Mouse (Mus musculus) limb, embryonic 11.5 days (tissue): Measurements from ENCODE around the gene Ptpn14. TPM values are rescaled to one million over a fixed set of nuclear protein-coding genes. Genes with fewer than 3 reads are reported as not detected.

Experiments
- ATAC-seq: fragments of 200-750 bp; cut with Nextera tagmentation; 2 replicates; pipeline ENCODE4 v1.8.0; 2017; ENCODE audit warnings: low read depth; ENCODE audit not compliant: insufficient number of reproducible peaks, low FRiP score, low TSS enrichment
- DNase-seq: peaks from one replicate; pipeline ENCODE4 v3.0.0-alpha.2; 2015; ENCODE audit warnings: low spot score
- H3K27ac ChIP-seq: fragments of 300-500 bp; sonication (generic); replicated peaks from 2 replicates; pipeline ENCODE4 v1.5.1; 2014; ENCODE audit warnings: low read depth, mild to moderate bottlenecking, low read length
- H3K27me3 ChIP-seq: fragments of 300-500 bp; sonication (generic); 2 replicates; pipeline ENCODE4 v1.6.1; 2014; ENCODE audit warnings: mild to moderate bottlenecking, low read length, mixed read lengths; ENCODE audit not compliant: control insufficient read depth, insufficient read depth
- H3K36me3 ChIP-seq: fragments of 300-500 bp; sonication (generic); 2 replicates; pipeline ENCODE4 v1.6.1; 2014; ENCODE audit warnings: mild to moderate bottlenecking, low read length, moderate library complexity, mixed read lengths; ENCODE audit not compliant: control insufficient read depth, insufficient read depth
- H3K4me1 ChIP-seq: fragments of 300-500 bp; sonication (generic); 2 replicates; pipeline ENCODE4 v1.6.1; 2014; ENCODE audit warnings: low read length, mixed read lengths; ENCODE audit not compliant: control insufficient read depth, insufficient read depth
- H3K4me2 ChIP-seq: fragments of 300-500 bp; sonication (generic); 2 replicates; pipeline ENCODE4 v1.6.1; 2014; ENCODE audit warnings: low read depth, mild to moderate bottlenecking, moderate library complexity; ENCODE audit not compliant: severe bottlenecking
- H3K4me3 ChIP-seq: fragments of 300-500 bp; sonication (generic); 2 replicates; pipeline ENCODE4 v1.5.1; 2014; ENCODE audit warnings: low read depth, low read length
- H3K9ac ChIP-seq: fragments of 300-500 bp; sonication (generic); 2 replicates; pipeline ENCODE4 v1.6.1; 2014; ENCODE audit warnings: mild to moderate bottlenecking, low read length
- H3K9me3 ChIP-seq: fragments of 300-500 bp; sonication (generic); 2 replicates; pipeline ENCODE4 v1.6.1; 2016; ENCODE audit warnings: low read length; ENCODE audit not compliant: control insufficient read depth
- WGBS: fragments of 180-500 bp; shearing (Covaris S2); extraction: QIAGEN DNeasy Blood & Tissue Kit; methylation state at CpG from one replicate; pipeline ENCODE4 v1.1.7; 2014; 5-methylcytosine and 5-hydroxymethylcytosine counted together
- polyA plus RNA-seq: library from polyadenylated mRNA; unstranded; fragments of >200 nt; fragmentation: Nextera tagmentation; extraction: Ambion mirVana; gene quantifications from 2 replicates; pipeline ENCODE4 v1.2.1, GENCODE M21; 2014

Gene Ptpn14
- polyA plus RNA-seq, 1 experiment from 2014 or later: 8.8 TPM

DNA sequence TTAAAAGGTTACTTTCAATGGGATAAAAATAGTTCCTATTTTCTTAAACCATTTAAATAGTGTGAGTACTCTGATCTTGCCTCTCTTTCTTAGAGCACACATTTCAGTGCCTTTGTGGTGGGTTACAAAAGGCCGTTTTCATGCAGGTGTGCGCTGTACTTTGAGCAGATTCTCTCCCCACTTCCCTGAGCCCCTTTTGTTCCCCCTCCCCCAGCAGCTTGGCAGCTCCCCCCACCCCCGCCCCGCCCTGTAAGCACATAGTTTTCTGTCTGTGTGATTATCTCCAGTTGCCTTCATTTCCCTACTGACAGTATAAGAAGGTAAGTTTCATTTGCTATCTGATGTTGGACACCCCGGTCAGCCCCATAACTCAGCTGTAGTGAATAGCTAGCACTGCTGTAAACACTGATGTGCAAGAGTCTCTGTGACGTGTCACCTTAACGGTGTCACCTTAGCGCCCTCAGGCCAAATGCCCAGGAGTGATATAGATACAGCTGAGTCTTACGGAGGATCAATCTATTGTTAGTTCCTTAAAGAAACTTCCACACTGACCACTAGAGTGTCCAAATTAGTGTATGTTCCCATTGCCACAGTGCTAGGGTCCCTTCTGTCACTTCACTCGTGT is 53.8 kb downstream of the Ptpn14 start:
- H3K27ac ChIP-seq: no peak overlapping the region
- H3K9me3 ChIP-seq: no peaks in the 10 kb centered on the region
- H3K36me3 ChIP-seq: no peaks in the 10 kb centered on the region
- 76% methylated on average over 10 of the region's 10 CpGs for WGBS
- DNase-seq (no peak), ATAC-seq (no peak)
- peaks cover 4% of the 10 kb centered on the region for H3K4me1 ChIP-seq
- H3K4me2 ChIP-seq: no peak overlapping the region
- no peak overlapping the region for H3K9ac ChIP-seq
- no peak overlapping the region for H3K4me3 ChIP-seq
- no peaks in the 10 kb centered on the region for H3K27me3 ChIP-seq

DNA sequence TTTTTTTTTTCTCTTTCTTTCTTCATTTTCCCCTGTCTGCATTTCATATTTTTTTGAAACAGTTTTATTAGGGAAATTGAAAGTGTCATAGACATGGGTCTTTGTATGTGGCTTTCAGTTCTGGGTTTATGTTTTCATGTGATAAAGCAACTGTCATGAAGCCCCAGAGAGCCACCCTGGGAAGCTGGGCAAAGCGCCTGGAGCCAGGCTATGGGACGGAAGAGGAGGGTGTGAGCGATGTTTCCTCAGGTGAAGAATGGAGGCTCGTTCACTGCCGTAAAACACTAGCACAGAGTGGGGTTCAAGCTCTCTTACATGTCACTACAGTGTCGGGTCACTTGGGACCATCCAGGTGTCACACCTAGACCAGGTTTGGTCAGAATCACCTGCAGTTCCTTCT is 54.6 kb downstream of the Ptpn14 start:
- H3K9ac ChIP-seq: no peak overlapping the region
- no peak overlapping the region for H3K4me3 ChIP-seq
- H3K36me3 ChIP-seq: no peaks in the 10 kb centered on the region
- H3K9me3 ChIP-seq: no peaks in the 10 kb centered on the region
- no peak for DNase-seq
- no peaks in the 10 kb centered on the region for H3K27me3 ChIP-seq
- 89% methylated on average over 6 of the region's 6 CpGs for WGBS
- H3K27ac ChIP-seq: no peak overlapping the region
- H3K4me1 ChIP-seq: peaks cover 4% of the 10 kb centered on the region
- no peak overlapping the region for H3K4me2 ChIP-seq
- ATAC-seq: no peak

DNA sequence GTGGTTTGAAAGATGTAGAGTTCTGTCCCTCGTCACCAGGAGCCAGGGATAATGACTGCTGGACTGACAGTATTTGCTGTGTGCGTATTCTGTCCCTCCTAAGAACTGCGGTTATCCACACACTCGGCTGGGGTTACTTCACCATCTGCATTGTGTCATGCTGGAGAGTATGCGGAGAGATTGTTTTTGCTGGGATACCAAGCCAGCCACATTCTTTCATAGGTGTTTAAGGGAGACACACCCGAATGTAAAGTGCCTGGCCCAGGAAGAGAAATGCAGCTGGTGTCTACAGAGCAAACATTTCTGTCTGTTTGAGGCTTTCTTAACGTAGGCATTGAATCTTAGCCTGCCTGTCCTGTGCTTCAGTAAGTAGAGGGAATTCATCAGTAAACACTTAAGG is 56.4 kb downstream of the Ptpn14 start:
- DNase-seq (no peak), ATAC-seq (no peak)
- H3K36me3 ChIP-seq: no peaks in the 10 kb centered on the region
- no peak overlapping the region for H3K27ac ChIP-seq
- no peak overlapping the region for H3K4me3 ChIP-seq
- H3K9ac ChIP-seq: no peak overlapping the region
- H3K9me3 ChIP-seq: no peaks in the 10 kb centered on the region
- no peak overlapping the region for H3K4me2 ChIP-seq
- H3K27me3 ChIP-seq: no peaks in the 10 kb centered on the region
- no peaks in the 10 kb centered on the region; the same call in none of the 2 replicates for H3K4me1 ChIP-seq
- 82% methylated on average over 7 of the region's 7 CpGs for WGBS

DNA sequence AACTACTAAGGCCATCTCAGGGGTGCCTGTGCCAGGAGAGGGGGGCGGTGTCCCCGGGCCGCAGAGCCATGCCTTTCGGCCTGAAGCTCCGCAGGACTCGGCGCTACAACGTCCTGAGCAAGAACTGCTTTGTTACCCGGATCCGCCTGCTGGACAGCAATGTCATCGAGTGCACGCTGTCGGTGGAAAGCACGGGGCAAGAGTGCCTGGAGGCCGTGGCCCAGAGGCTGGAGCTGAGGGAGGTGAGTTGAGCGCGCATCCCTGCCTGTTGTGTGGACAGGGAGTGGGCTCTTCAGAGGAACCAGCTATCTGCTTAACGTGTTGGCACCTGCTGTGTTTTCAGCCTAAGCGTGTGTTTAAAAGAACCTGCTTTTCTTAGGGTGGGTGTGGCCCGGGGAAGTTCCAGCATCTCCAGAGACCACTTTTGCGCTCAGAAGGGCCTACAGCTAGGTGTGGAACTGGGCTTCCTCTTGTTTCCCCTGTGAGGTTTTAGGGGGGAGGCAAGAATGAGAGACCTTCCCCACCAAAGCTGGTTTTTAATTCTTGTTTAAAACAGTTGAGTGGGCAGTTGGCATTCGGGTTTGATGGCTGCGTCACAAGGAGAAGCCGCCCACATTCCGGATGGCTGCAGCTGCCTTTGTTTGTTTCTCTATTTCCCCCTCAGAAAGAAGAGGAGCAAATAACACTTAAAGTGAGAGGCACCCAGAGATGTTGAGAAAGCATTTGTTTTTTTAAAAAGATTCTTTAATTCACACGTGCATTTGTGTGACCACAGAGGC is 58.8 kb downstream of the Ptpn14 start:
- Histone ChIP-seq H3K4me3 (no peak overlapping the region), H3K36me3 (no peaks in the 10 kb centered on the region), H3K4me1 (peaks cover 3% of the 10 kb centered on the region; the same call in 1 of the 2 replicates), H3K27me3 (no peaks in the 10 kb centered on the region), H3K27ac (no peak overlapping the region), H3K4me2 (no peak overlapping the region), H3K9ac (no peak overlapping the region), H3K9me3 (no peaks in the 10 kb centered on the region)
- no peak for DNase-seq
- 85% methylated on average over 26 of the region's 26 CpGs for WGBS
- no peak for ATAC-seq

DNA sequence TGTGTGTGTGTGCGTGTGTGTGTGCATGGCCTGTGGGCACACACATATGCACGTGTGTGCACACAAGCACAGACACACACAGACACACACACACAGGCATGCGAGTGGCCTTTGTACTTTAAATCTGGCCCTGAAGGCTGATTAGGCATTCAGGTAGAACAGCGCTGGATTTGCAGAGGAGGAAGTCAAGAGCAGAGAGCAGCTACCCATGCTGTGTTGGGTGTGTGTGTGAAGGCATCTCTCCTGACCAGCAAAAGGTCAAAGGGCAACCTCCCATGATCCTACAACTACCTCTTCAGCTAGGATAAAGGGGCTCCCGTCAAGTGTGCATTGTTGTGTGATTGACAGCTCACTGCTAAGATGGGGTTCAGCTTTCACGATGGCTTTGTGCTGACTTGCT is 61.5 kb downstream of the Ptpn14 start:
- H3K4me1 ChIP-seq: peaks cover 3% of the 10 kb centered on the region; the same call in 1 of the 2 replicates
- no peak for DNase-seq
- H3K36me3 ChIP-seq: no peaks in the 10 kb centered on the region
- no peaks in the 10 kb centered on the region for H3K9me3 ChIP-seq
- ATAC-seq: no peak
- no peak overlapping the region for H3K9ac ChIP-seq
- H3K27ac ChIP-seq: no peak overlapping the region
- 76% methylated on average over 6 of the region's 6 CpGs for WGBS
- no peaks in the 10 kb centered on the region for H3K27me3 ChIP-seq
- H3K4me2 ChIP-seq: no peak overlapping the region
- H3K4me3 ChIP-seq: no peak overlapping the region

DNA sequence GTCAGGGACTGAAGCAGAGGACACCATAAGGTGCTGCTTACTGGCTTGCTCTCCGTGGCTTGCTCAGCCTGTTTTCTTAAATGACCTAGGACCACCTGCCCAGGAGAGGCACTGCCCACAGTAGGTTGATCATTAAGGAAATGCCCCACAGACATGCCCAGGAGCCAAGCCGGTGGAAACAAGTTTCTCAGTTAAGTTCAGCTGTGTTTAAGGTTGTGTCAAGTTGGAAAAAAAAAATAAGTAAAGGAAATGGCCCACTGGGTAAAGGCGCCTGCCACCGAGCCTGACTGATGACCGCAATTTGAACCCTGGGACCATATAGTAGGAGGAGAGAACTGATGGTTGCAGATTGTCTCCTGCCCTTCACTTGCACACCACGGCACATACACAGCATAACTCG is 62.6 kb downstream of the Ptpn14 start:
- Histone ChIP-seq H3K36me3 (no peaks in the 10 kb centered on the region), H3K4me1 (peaks cover 3% of the 10 kb centered on the region; the same call in 1 of the 2 replicates), H3K27me3 (no peaks in the 10 kb centered on the region), H3K9ac (no peak overlapping the region), H3K27ac (no peak overlapping the region), H3K4me3 (no peak overlapping the region), H3K9me3 (no peaks in the 10 kb centered on the region), H3K4me2 (no peak overlapping the region)
- 63% methylated on average over 7 of the region's 7 CpGs for WGBS
- ATAC-seq: no peak
- DNase-seq: no peak

DNA sequence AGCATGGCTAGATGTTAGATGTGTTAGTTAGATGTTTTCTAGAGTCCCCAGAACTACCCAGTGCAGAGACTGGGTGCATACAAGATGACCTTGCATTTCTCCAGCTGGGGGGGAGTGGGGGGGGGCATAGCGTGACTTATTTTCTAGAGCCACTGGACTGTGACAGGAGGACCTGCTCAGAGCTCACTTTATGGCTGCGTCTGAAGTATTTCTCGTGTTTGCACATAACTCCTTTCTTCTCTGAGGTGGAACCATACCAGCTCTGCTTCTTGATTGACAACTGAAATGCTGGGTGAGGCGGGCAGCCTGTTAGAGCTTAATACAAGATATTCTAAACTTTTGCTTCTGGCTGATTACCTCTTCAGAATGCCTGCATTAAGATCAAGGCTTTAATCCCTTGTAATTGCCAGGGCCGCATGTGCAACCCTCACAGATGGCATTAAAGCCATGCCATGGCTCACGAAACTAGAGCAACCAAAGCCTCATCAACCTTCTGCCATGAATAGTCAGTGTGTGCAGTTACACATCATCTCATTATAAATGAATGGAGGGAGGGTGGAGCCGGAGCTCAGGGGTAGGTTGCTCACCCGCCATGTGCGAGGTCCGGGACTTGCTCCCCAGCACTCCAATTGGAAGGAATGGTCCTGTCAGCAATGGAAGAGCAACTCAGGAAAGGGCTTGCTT is 63.6 kb downstream of the Ptpn14 start:
- H3K36me3 ChIP-seq: no peaks in the 10 kb centered on the region
- 90% methylated on average over 10 of the region's 10 CpGs for WGBS
- H3K27ac ChIP-seq: no peak overlapping the region
- peaks cover 3% of the 10 kb centered on the region; the same call in 1 of the 2 replicates for H3K4me1 ChIP-seq
- H3K27me3 ChIP-seq: no peaks in the 10 kb centered on the region
- H3K4me2 ChIP-seq: no peak overlapping the region
- no peaks in the 10 kb centered on the region for H3K9me3 ChIP-seq
- no peak overlapping the region for H3K4me3 ChIP-seq
- ATAC-seq: no peak
- H3K9ac ChIP-seq: no peak overlapping the region
- no peak for DNase-seq

DNA sequence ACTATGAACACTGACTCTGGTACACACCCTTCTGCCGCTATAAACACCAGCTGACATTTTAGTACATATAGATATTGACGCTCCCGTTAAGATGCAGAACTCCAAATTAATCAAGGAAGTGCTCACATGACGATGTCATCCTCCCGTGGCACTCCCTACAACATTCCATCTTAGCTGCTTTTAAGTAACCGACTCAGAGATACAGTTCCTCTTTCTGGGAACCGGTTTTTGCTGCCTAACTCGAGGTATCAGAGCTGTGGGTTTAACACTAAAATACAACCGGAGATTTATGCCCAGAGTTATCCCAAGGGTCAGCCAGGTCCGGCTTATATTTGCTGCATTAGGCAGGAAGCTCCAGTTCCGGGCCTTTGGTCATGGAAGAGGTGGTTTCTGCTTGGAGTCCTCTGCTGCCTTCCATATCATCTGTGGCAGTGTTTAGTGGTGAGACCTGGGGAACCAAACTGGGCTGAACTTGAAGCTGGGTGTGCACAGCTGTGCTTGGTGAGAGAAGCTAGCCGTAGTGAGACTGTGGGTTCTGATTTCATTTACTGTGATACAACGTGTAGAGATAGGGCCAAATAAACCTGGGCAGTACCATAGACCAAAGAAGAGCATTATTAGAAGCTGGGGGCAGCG is 64.6 kb downstream of the Ptpn14 start:
- H3K4me1 ChIP-seq: peaks cover 3% of the 10 kb centered on the region; the same call in 1 of the 2 replicates
- H3K4me3 ChIP-seq: no peak overlapping the region
- H3K9me3 ChIP-seq: no peaks in the 10 kb centered on the region
- H3K4me2 ChIP-seq: no peak overlapping the region
- no peaks in the 10 kb centered on the region for H3K36me3 ChIP-seq
- DNase-seq: no peak
- H3K27ac ChIP-seq: no peak overlapping the region
- WGBS: 85% methylated on average over 14 of the region's 14 CpGs
- H3K9ac ChIP-seq: no peak overlapping the region
- H3K27me3 ChIP-seq: no peaks in the 10 kb centered on the region
- no peak for ATAC-seq
